Mouse (Mus musculus) neural tube, embryonic 11.5 days (tissue): ENCODE data around the gene Sapcd1. TPM values are rescaled to one million over a fixed set of nuclear protein-coding genes. Genes with fewer than 3 reads are reported as not detected.
A peak's percentile ranks its signal among the peaks of the same experiment; 100 is the strongest.

Source experiments
- ATAC-seq: fragments of 200-750 bp; cut with Nextera tagmentation; 2 replicates; pipeline ENCODE4 v1.8.0; 2017; ENCODE audit warnings: moderate number of reproducible peaks, mild to moderate bottlenecking, moderate TSS enrichment, moderate library complexity; ENCODE audit not compliant: insufficient read depth, low FRiP score, low TSS enrichment
- DNase-seq: peaks from one replicate; pipeline ENCODE4 v3.0.0-alpha.2; 2015; ENCODE audit warnings: low spot score
- H3K27ac ChIP-seq: fragments of 300-500 bp; sonication (generic); 2 replicates; pipeline ENCODE4 v1.5.1; 2014; ENCODE audit warnings: low read depth, mild to moderate bottlenecking, low read length
- H3K27me3 ChIP-seq: fragments of 300-500 bp; sonication (generic); 2 replicates; pipeline ENCODE4 v1.6.1; 2014; ENCODE audit warnings: mild to moderate bottlenecking, low read length, mixed read lengths; ENCODE audit not compliant: control insufficient read depth, insufficient read depth
- H3K36me3 ChIP-seq: fragments of 300-500 bp; sonication (generic); 2 replicates; pipeline ENCODE4 v1.6.1; 2014; ENCODE audit warnings: mild to moderate bottlenecking, low read length, moderate library complexity, mixed read lengths; ENCODE audit not compliant: control insufficient read depth, insufficient read depth
- H3K4me1 ChIP-seq: fragments of 300-500 bp; sonication (generic); 2 replicates; pipeline ENCODE4 v1.6.1; 2014; ENCODE audit warnings: low read length, mixed read lengths; ENCODE audit not compliant: control insufficient read depth, insufficient read depth
- H3K4me2 ChIP-seq: fragments of 300-500 bp; sonication (generic); 2 replicates; pipeline ENCODE4 v1.6.1; 2014; ENCODE audit warnings: low read depth, mild to moderate bottlenecking, moderate library complexity
- H3K4me3 ChIP-seq: fragments of 300-500 bp; sonication (generic); 2 replicates; pipeline ENCODE4 v1.5.1; 2014; ENCODE audit warnings: low read depth, low read length
- H3K9ac ChIP-seq: fragments of 300-500 bp; sonication (generic); 2 replicates; pipeline ENCODE4 v1.6.1; 2014; ENCODE audit warnings: mild to moderate bottlenecking, low read length
- H3K9me3 ChIP-seq: fragments of 300-500 bp; sonication (generic); 2 replicates; pipeline ENCODE4 v1.6.1; 2016; ENCODE audit warnings: low read length; ENCODE audit not compliant: control insufficient read depth
- WGBS: fragments of 180-500 bp; shearing (Covaris S2); extraction: QIAGEN DNeasy Blood & Tissue Kit; methylation state at CpG from one replicate; pipeline ENCODE4 v1.1.7; 2014; 5-methylcytosine and 5-hydroxymethylcytosine counted together
- polyA plus RNA-seq: library from polyadenylated mRNA; unstranded; fragments of >200 nt; fragmentation: Nextera tagmentation; extraction: Ambion mirVana; gene quantifications from 2 replicates; pipeline ENCODE4 v1.2.1, GENCODE M21; 2014

Gene Sapcd1
- polyA plus RNA-seq, 1 experiment from 2014 or later, result 5.2 TPM

DNA sequence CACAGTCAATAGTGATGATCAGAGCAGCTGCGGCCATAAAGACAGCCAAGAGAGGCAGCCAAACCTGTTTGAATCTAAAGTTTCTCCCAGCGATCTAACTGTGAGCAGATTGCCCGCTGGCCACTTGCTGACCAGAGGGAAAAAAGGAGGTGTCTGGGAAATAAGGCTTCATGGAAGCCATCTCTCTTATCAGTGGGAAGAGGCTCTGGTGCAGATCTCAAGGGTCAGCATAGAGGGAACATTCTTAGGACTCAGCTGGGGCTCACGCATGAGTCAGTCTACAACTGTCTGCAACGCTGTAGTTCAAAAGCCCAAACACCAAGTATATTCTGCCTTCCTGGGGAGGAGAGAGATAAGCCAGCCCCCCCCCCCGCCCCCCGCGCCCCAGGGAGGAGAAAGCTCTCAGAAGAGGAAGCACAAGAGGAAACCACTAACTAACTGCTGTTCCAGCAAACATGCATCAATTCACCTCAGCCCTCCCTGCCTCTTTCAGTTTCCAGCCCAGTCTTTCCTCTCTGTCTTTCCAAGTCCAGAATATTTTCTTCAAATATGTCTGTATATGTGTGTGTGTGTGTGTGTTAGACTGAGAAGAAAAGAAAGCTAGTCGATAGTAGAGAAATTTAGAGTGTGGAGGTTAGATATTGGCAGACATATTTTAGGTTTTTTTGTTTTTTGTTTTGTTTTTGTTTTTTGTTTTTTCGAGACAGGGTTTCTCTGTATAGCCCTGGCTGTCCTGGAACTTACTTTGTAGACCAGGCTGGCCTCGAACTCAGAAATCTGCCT, 20.5 kb upstream of the Sapcd1 start:
- H3K4me1 ChIP-seq, result peaks cover 22% of the 10 kb centered on the region
- ATAC-seq, result no peak

DNA sequence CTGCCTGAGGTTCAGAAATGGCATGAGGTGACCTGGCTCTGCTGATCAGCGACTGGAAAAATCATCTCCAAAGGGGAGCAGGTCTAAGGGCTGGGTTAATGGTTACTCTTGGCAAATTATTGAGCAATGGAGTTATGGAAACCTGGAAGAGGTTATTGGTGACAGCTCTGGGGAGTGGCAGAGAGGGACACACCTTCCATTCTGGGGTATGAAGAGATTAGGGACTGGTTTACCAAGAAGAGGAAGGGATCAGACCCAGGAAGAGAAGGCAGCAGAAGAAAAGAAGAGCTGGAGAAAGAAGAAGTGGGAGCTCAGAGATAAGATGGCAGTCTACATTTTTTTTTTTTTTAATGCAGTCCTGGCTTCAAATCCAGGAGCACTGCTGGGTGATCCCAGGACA, 19.9 kb upstream of the Sapcd1 start:
- DNase-seq, result no peak
- Histone ChIP-seq H3K27me3 (no peaks in the 10 kb centered on the region), H3K27ac (peak overlapping the region; percentile 5; the same call in 1 of the 2 replicates), H3K4me2 (no peak overlapping the region), H3K4me3 (no peak overlapping the region), H3K9ac (no peak overlapping the region), H3K36me3 (peaks cover under 1% of the 10 kb centered on the region; the same call in 1 of the 2 replicates), H3K4me1 (peaks cover 22% of the 10 kb centered on the region), H3K9me3 (no peaks in the 10 kb centered on the region)
- WGBS, result 55% methylated on average over 1 of the region's 1 CpGs
- no peak for ATAC-seq

More for the DNA sequence above, 20.5 kb upstream of the Sapcd1 start:
- Histone ChIP-seq H3K4me2 (no peak overlapping the region), H3K27ac (peak overlapping the region; percentile 5; the same call in 1 of the 2 replicates), H3K4me3 (no peak overlapping the region), H3K36me3 (peaks cover 6% of the 10 kb centered on the region), H3K9me3 (no peaks in the 10 kb centered on the region), H3K9ac (no peak overlapping the region; the same call in 1 of the 2 replicates), H3K27me3 (no peaks in the 10 kb centered on the region)
- 35% methylated on average over 11 of the region's 11 CpGs for WGBS
- DNase-seq, result no peak

DNA sequence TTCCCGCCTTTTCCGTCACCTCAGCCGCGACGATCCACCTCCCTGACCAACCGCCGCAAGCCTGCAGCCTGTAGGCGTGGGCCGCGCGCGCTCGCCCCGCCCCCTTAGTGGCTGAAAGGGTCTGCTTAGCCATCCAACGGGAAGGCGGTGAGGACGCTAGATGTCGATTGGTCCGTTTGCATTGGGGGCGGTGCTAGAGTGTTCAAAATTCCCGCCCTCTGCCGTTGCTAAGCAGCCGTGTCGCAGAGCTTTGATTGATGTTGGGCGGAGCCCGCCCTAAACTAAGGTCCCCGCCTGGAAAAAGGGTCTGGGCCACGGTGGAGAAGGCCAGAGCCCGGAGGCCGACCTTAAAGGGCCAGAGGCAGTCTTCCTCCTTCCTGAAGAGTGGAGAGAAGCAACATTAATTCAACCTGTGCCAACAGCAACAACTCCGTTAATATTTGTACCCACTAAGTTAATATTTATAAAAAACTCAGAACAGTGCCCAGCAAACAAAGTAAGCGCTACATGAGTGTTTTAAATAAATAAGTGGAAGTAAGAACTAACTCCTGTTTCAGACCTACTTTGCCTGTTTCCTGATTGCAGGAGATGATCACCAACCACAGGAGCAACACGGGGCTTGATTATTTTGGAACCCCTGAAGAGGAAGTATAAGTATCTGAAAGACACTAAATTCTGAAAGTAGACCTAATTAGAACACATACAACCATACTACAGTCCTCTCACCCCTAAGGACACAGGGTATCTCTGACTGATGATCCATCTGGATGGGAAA, 19.1 kb upstream of the Sapcd1 start, which contains the start of gene Msh5:
Msh5 (minus strand) TSS at position 65 of the 775 bp plus-strand sequence.
- Histone ChIP-seq H3K4me2 (peak within 1 kb of the TSS; percentile 87), H3K36me3 (no peaks in the 10 kb centered on the region), H3K27ac (peak within 1 kb of the TSS; percentile 63; the same call in 1 of the 2 replicates), H3K9me3 (no peaks in the 10 kb centered on the region), H3K27me3 (no peaks in the 10 kb centered on the region), H3K4me3 (peak within 1 kb of the TSS; percentile 52), H3K9ac (peak within 1 kb of the TSS; percentile 62), H3K4me1 (peaks cover 19% of the 10 kb centered on the region)
- WGBS, result 3% methylated on average over 33 of the region's 33 CpGs
- DNase-seq (peak; percentile 99), ATAC-seq (peak; percentile 96)

DNA sequence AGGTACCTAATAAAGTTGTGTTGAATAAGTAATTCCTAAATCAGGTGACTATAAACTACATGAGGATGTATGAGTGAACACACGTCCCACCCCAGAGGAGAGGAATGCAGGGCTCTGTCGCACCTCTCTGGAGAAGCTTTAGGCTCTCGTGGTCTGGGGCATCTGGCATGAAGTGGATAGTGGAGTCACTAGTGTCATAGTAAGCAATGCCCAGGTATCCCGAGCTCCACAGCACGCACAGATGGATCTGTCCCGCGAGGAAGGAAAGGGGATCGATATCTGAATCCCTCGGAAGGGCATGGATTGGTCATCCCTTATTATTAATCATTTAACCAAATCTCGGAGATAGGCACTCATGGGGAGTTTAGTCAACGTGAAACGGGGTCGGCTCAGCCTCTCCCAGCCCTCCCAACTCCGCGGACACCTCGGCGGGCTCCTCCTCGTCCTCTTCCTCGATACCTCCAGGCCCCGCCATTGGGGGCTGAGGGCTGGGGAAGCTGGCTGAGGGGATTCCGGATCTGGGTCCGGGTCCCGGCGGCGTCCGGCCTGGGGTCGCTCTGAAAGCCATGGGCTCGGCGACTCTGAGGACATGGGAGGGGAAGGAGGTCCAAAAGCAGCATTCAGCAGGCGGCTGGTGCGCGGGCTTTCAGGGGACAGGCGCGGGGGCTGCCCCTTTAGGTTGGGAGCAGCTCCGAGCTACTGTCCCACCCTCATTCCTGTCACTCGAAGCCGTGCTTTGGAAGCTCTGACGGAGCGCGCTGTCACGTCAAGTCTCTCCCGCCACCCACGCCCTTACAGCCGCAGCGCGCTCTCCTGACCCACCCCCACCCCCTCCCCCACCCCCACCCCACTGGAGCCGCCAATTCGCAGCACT, 18.2 kb upstream of the Sapcd1 start:
- Histone ChIP-seq H3K4me3 (peak overlapping the region; percentile 52), H3K4me1 (peaks cover 14% of the 10 kb centered on the region), H3K27me3 (no peaks in the 10 kb centered on the region), H3K4me2 (peak overlapping the region; percentile 87), H3K9me3 (no peaks in the 10 kb centered on the region), H3K9ac (peak overlapping the region; percentile 62), H3K27ac (peak overlapping the region; percentile 63; the same call in 1 of the 2 replicates), H3K36me3 (no peaks in the 10 kb centered on the region)
- WGBS, result 7% methylated on average over 41 of the region's 48 CpGs
- peak; percentile 56 for ATAC-seq
- peak; percentile 22 for DNase-seq

DNA sequence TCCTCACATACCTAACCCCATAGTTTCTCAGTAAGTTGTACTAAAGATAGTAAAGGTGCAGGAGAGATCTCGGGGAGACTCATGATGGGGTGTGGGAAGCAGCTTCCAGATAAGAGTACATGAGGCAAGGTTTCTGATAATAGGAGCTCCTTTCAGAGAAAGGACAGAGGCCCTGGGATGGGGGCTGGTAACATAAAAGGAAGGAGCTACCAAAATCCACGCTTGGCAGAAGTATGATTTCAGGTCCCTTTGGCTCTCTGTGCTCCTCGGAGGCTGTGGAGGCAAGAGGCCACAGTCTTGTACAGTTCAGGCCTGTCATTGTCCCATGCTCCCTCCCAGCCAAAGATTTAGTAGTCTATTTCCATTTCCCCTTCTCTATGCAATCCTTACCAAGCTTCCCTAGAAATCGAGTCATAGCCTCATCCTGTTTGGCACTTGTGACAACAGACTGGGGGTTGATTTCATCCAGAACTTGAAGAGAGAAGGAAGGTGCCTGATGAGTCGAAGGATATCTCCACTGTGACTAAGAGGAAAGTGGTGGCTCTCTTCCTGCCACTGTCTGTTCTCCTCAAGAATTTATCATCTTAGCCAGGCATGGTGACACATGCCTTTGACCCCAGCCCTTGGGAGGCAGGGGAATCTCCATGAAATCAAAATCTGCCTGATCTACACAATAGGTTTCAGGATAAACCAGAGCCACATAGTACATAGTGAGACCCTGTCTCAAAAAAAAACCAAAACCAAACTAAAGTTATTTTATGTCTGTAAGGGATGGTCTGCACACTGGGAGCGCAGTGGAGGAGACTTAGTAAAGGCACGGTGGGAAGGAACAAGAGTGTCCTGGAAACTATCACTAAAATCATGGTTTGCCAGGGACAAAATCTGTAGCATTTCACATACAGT, 17.3 kb upstream of the Sapcd1 start:
- Histone ChIP-seq H3K4me1 (peaks cover 14% of the 10 kb centered on the region), H3K27ac (no peak overlapping the region), H3K4me2 (peak overlapping the region; percentile 87), H3K36me3 (no peaks in the 10 kb centered on the region), H3K9me3 (no peaks in the 10 kb centered on the region), H3K9ac (no peak overlapping the region), H3K4me3 (no peak overlapping the region), H3K27me3 (no peaks in the 10 kb centered on the region)
- WGBS, result 87% methylated on average over 7 of the region's 7 CpGs
- ATAC-seq (no peak), DNase-seq (no peak)

DNA sequence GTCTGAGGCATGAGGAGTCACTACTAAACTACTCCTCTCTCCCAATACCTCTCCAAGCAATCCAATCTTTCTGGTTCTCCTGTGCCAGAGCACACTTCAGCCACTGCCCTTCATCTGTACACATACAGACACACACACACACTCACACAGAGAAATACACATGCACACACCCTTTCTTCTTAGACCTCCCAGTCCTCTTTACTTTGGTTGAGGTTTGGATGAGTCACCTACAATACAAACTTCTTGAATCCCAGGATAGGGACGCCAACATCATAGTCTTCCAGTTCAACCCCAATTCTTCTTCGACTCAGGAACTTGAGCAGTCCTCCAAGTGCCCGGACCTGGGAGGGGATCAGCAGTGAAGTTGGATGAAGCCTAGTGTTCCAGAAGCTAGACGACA, 16.0 kb upstream of the Sapcd1 start:
- Histone ChIP-seq H3K4me1 (peaks cover 5% of the 10 kb centered on the region; the same call in 1 of the 2 replicates), H3K4me3 (no peak overlapping the region), H3K27ac (no peak overlapping the region), H3K36me3 (no peaks in the 10 kb centered on the region), H3K27me3 (no peaks in the 10 kb centered on the region), H3K9ac (no peak overlapping the region), H3K9me3 (no peaks in the 10 kb centered on the region), H3K4me2 (no peak overlapping the region)
- 87% methylated on average over 4 of the region's 4 CpGs for WGBS
- ATAC-seq (no peak), DNase-seq (no peak)

DNA sequence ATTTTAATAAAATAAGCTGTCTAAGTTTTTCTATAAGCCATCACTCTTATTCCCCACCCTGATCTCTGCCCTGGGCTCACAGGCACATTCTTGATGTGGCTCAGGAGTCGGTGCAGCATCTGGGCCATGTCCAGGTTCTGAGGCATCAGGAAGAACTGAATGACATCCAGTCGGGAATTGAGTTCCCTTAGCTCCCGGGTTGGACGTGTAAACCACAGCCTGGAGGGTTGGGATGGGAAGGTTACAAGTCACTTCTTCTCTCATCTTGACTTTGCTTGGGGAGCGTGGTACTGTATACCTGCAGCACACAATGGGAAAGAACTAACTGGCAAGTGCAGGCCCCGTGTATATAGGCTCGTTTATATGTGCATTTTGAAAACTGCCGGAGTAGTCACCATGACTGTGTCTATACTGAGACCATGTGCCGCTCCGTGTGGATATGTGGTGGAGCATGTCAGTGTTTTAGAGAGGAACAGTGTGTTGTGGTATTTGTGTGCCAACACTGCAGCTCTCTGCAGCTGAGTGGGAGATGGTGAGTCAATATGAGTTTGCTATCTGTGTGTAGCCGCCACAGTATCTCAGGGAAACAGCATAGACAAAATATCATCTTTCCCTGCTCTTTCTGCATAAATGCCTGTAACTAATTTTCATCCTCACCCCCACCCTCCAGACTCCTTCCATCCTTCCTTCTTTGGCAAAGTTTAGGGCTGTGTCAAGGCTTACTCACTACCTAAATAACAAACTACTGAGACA, 11.5 kb upstream of the Sapcd1 start:
- ATAC-seq (no peak), DNase-seq (no peak)
- no peaks in the 10 kb centered on the region for H3K36me3 ChIP-seq
- H3K4me3 ChIP-seq, result no peak overlapping the region
- no peak overlapping the region for H3K27ac ChIP-seq
- no peaks in the 10 kb centered on the region for H3K27me3 ChIP-seq
- H3K4me2 ChIP-seq, result no peak overlapping the region
- H3K4me1 ChIP-seq, result no peaks in the 10 kb centered on the region
- WGBS, result 86% methylated on average over 11 of the region's 11 CpGs
- no peaks in the 10 kb centered on the region for H3K9me3 ChIP-seq
- no peak overlapping the region for H3K9ac ChIP-seq
